Mouse (Mus musculus): Measurements from ENCODE around the gene Prdm2. TPM values are rescaled to one million over a fixed set of nuclear protein-coding genes. Genes with fewer than 3 reads are reported as not detected.

Gene Prdm2
- polyA plus RNA-seq, 1 experiment from 2014 or later, result 14.3 TPM

GRCm38 (mm10) chr4:143171600-143172290, 41.0 kb downstream of the Prdm2 start:
- WGBS, result 62% methylated on average over 4 of the region's 4 CpGs
- ATAC-seq (ENCODE audit: insufficient number of reproducible peaks, insufficient read depth, low FRiP score, low TSS enrichment, low read depth), result no peak

GRCm38 (mm10) chr4:143170290-143170689, 42.5 kb downstream of the Prdm2 start:
- Histone ChIP-seq H3K36me3 (peaks cover 36% of the 10 kb centered on the region), H3K4me1 (no peaks in the 10 kb centered on the region), H3K4me2 (no peak overlapping the region), H3K27me3 (no peaks in the 10 kb centered on the region), H3K9ac (no peak overlapping the region), H3K4me3 (no peak overlapping the region), H3K27ac (no peak overlapping the region), H3K9me3 (no peaks in the 10 kb centered on the region)
- ATAC-seq (ENCODE audit: insufficient number of reproducible peaks, insufficient read depth, low FRiP score, low TSS enrichment, low read depth), result no peak
- WGBS, result 91% methylated on average over 2 of the region's 2 CpGs

More at GRCm38 (mm10) chr4:143171600-143172290, 41.0 kb downstream of the Prdm2 start:
- H3K36me3 ChIP-seq, result peaks cover 35% of the 10 kb centered on the region
- no peak overlapping the region for H3K27ac ChIP-seq
- no peak overlapping the region for H3K4me3 ChIP-seq
- H3K27me3 ChIP-seq, result no peaks in the 10 kb centered on the region
- no peak overlapping the region for H3K4me2 ChIP-seq
- no peak overlapping the region for H3K9ac ChIP-seq
- H3K4me1 ChIP-seq, result no peaks in the 10 kb centered on the region
- H3K9me3 ChIP-seq, result no peaks in the 10 kb centered on the region

- H3K4me2 ChIP-seq, result no peak overlapping the region
- H3K27ac ChIP-seq, result no peak overlapping the region
- no peaks in the 10 kb centered on the region for H3K9me3 ChIP-seq
- H3K4me1 ChIP-seq, result no peaks in the 10 kb centered on the region
- H3K9ac ChIP-seq, result no peak overlapping the region
- H3K27me3 ChIP-seq, result no peaks in the 10 kb centered on the region
- WGBS, result 88% methylated on average over 3 of the region's 3 CpGs
- H3K36me3 ChIP-seq, result peaks cover 35% of the 10 kb centered on the region
- no peak for ATAC-seq (ENCODE audit: insufficient number of reproducible peaks, insufficient read depth, low FRiP score, low TSS enrichment, low read depth)
- H3K4me3 ChIP-seq, result no peak overlapping the region
These were observed 44.7 kb downstream of the Prdm2 start for GRCm38 (mm10) chr4:143168093-143168492.

- Histone ChIP-seq H3K4me2 (peak overlapping the region; percentile 59), H3K27me3 (no peaks in the 10 kb centered on the region)
These were observed 50.9 kb downstream of the Prdm2 start for GRCm38 (mm10) chr4:143161619-143162479.

GRCm38 (mm10) chr4:143160826-143161225, 52.0 kb downstream of the Prdm2 start:
- Histone ChIP-seq H3K4me3 (peak overlapping the region; percentile 89), H3K9me3 (no peaks in the 10 kb centered on the region), H3K36me3 (0 out of 2 replicates have a peak, but pooled peaks cover 10% of the 10 kb centered on the region), H3K9ac (peak overlapping the region; percentile 94), H3K27ac (peak overlapping the region; percentile 99; the same call in 1 of the 2 replicates), H3K4me2 (peak overlapping the region; percentile 59), H3K4me1 (peaks cover 46% of the 10 kb centered on the region), H3K27me3 (no peaks in the 10 kb centered on the region)
- ATAC-seq (ENCODE audit: insufficient number of reproducible peaks, insufficient read depth, low FRiP score, low TSS enrichment, low read depth), result no peak
- whole genome bisulfite sequencing, result 38% methylated on average over 3 of the region's 3 CpGs

More at GRCm38 (mm10) chr4:143161619-143162479, 50.9 kb downstream of the Prdm2 start:
- peak; percentile 100 for ATAC-seq (ENCODE audit: insufficient number of reproducible peaks, insufficient read depth, low FRiP score, low TSS enrichment, low read depth)
- H3K4me1 ChIP-seq, result peaks cover 38% of the 10 kb centered on the region
- under 1% methylated on average over 102 of the region's 102 CpGs for WGBS
- H3K9me3 ChIP-seq, result no peaks in the 10 kb centered on the region
- peak overlapping the region; percentile 89 for H3K4me3 ChIP-seq
- peak overlapping the region; percentile 99 for H3K27ac ChIP-seq
- H3K9ac ChIP-seq, result peak overlapping the region; percentile 94
- H3K36me3 ChIP-seq, result 0 out of 2 replicates have a peak, but pooled peaks cover 12% of the 10 kb centered on the region

GRCm38 (mm10) chr4:143159336-143159735, 53.5 kb downstream of the Prdm2 start:
- WGBS, result 68% methylated on average over 2 of the region's 2 CpGs
- peaks cover 55% of the 10 kb centered on the region for H3K4me1 ChIP-seq
- H3K4me2 ChIP-seq, result no peak overlapping the region
- H3K27ac ChIP-seq, result no peak overlapping the region
- H3K9me3 ChIP-seq, result no peaks in the 10 kb centered on the region
- no peak overlapping the region for H3K9ac ChIP-seq
- 0 out of 2 replicates have a peak, but pooled peaks cover 3% of the 10 kb centered on the region for H3K36me3 ChIP-seq
- ATAC-seq (ENCODE audit: insufficient number of reproducible peaks, insufficient read depth, low FRiP score, low TSS enrichment, low read depth), result no peak
- no peak overlapping the region for H3K4me3 ChIP-seq
- no peaks in the 10 kb centered on the region for H3K27me3 ChIP-seq

- no peaks in the 10 kb centered on the region for H3K27me3 ChIP-seq
- WGBS, result 58% methylated on average over 4 of the region's 4 CpGs
- H3K36me3 ChIP-seq, result no peaks in the 10 kb centered on the region
- no peak overlapping the region for H3K4me2 ChIP-seq
- H3K9me3 ChIP-seq, result no peaks in the 10 kb centered on the region
- H3K27ac ChIP-seq, result no peak overlapping the region
- ATAC-seq (ENCODE audit: insufficient number of reproducible peaks, insufficient read depth, low FRiP score, low TSS enrichment, low read depth), result no peak
- H3K9ac ChIP-seq, result no peak overlapping the region
- H3K4me1 ChIP-seq, result peaks cover 52% of the 10 kb centered on the region
- H3K4me3 ChIP-seq, result no peak overlapping the region
These were observed 56.9 kb downstream of the Prdm2 start for GRCm38 (mm10) chr4:143155871-143156270.

GRCm38 (mm10) chr4:143155036-143155435, 57.8 kb downstream of the Prdm2 start:
- H3K4me1 ChIP-seq, result peaks cover 50% of the 10 kb centered on the region
- no peaks in the 10 kb centered on the region for H3K9me3 ChIP-seq
- H3K27me3 ChIP-seq, result no peaks in the 10 kb centered on the region
- H3K4me2 ChIP-seq, result no peak overlapping the region
- no peaks in the 10 kb centered on the region for H3K36me3 ChIP-seq
- H3K4me3 ChIP-seq, result no peak overlapping the region
- WGBS, result 84% methylated on average over 4 of the region's 4 CpGs
- no peak for ATAC-seq (ENCODE audit: insufficient number of reproducible peaks, insufficient read depth, low FRiP score, low TSS enrichment, low read depth)
- no peak overlapping the region for H3K9ac ChIP-seq
- no peak overlapping the region for H3K27ac ChIP-seq

- ATAC-seq (ENCODE audit: insufficient number of reproducible peaks, insufficient read depth, low FRiP score, low TSS enrichment, low read depth), result no peak
- Histone ChIP-seq H3K27ac (no peak overlapping the region), H3K27me3 (no peaks in the 10 kb centered on the region), H3K9ac (no peak overlapping the region), H3K4me3 (no peak overlapping the region), H3K9me3 (no peaks in the 10 kb centered on the region), H3K36me3 (no peaks in the 10 kb centered on the region), H3K4me1 (peaks cover 47% of the 10 kb centered on the region), H3K4me2 (no peak overlapping the region)
- 66% methylated on average over 6 of the region's 6 CpGs for WGBS
These were observed 58.2 kb downstream of the Prdm2 start for GRCm38 (mm10) chr4:143154571-143154970.

- no peak overlapping the region for H3K9ac ChIP-seq
- no peak overlapping the region for H3K27ac ChIP-seq
- WGBS, result 92% methylated on average over 5 of the region's 5 CpGs
- ATAC-seq (ENCODE audit: insufficient number of reproducible peaks, insufficient read depth, low FRiP score, low TSS enrichment, low read depth), result no peak
- H3K27me3 ChIP-seq, result no peaks in the 10 kb centered on the region
- no peak overlapping the region for H3K4me2 ChIP-seq
- no peak overlapping the region for H3K4me3 ChIP-seq
- no peaks in the 10 kb centered on the region for H3K36me3 ChIP-seq
- H3K4me1 ChIP-seq, result peaks cover 36% of the 10 kb centered on the region
- H3K9me3 ChIP-seq, result no peaks in the 10 kb centered on the region
These were observed 60.2 kb downstream of the Prdm2 start for GRCm38 (mm10) chr4:143152634-143153033.

GRCm38 (mm10) chr4:143151267-143151666, 61.5 kb downstream of the Prdm2 start:
- ATAC-seq (ENCODE audit: insufficient number of reproducible peaks, insufficient read depth, low FRiP score, low TSS enrichment, low read depth), result no peak
- H3K4me1 ChIP-seq, result peaks cover 32% of the 10 kb centered on the region
- WGBS, result 77% methylated on average over 1 of the region's 1 CpGs

More at GRCm38 (mm10) chr4:143151267-143151666, 61.5 kb downstream of the Prdm2 start:
- H3K4me2 ChIP-seq, result no peak overlapping the region
- peak overlapping the region; percentile 28; the same call in 1 of the 2 replicates for H3K27ac ChIP-seq
- no peaks in the 10 kb centered on the region for H3K27me3 ChIP-seq
- H3K4me3 ChIP-seq, result no peak overlapping the region
- H3K9ac ChIP-seq, result no peak overlapping the region
- H3K36me3 ChIP-seq, result no peaks in the 10 kb centered on the region
- no peaks in the 10 kb centered on the region for H3K9me3 ChIP-seq

Data from embryonic facial prominence, embryonic 13.5 days (tissue).